Mouse (Mus musculus) layer of hippocampus, adult 6 months (tissue): ENCODE measurements around the gene Lgals12. TPM values are rescaled to one million over a fixed set of nuclear protein-coding genes. Genes with fewer than 3 reads are reported as not detected.

Experiments used
- long read RNA-seq, 2 experiments: library from polyadenylated mRNA; unstranded; transcript quantifications; one replicate each; pipeline ENCODE4 v2.0.0; 2019 to 2020
- polyA plus RNA-seq: library from polyadenylated mRNA; unstranded; fragments of <200 nt; fragmentation: Nextera tagmentation; gene quantifications from 2 replicates; pipeline ENCODE4 v1.2.3, GENCODE M21; 2021

Gene Lgals12
- polyA plus RNA-seq: not detected in 2 replicates
- long read RNA-seq, experiment 1: 0 reads
- long read RNA-seq, experiment 2: 0 reads

DNA sequence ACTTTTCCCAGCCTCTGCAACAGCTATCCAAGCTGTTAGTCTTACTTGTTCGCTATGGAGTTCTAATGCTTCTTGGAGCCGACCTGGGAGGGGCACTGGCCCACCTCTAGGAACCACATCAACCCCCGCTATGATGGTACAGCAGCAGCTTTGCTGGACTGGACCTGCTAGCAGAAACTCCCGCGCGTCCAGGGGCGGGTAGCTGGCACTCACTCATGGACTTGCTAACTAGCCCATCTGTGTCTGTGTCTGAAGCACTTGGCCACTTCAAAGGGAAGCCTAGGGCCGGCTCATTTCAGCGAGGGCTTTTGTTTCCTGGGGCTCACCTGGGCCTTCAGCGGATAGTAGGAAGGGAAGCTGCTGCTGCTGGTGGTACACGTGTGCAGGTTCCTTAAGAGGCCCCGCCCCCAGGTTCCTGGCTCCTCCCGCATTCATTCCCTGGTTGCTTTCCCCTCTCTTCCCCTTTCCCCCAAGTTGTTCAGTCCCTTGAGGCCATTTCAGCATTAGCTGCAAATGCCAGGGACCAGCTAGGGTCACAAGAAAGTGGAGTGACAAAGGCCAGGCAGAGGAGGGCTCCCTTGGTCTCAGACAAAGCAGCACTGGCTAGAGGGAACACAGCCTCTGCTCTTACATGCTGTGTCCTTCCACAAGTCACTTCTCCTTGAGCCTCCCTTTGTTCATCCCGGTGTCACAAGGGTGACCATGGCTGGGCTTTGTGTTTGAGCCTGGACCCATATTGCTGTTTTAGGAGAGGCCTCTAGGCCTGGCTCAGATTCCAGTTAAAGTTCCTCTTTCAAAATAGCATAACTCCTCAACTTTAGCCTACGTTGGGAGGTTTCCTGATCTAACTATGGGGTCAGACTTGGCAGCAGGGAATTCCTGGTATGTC is at the start of gene Lgals12:
Lgals12 (minus strand) TSS at position 393 of the 889 bp plus-strand sequence.

DNA sequence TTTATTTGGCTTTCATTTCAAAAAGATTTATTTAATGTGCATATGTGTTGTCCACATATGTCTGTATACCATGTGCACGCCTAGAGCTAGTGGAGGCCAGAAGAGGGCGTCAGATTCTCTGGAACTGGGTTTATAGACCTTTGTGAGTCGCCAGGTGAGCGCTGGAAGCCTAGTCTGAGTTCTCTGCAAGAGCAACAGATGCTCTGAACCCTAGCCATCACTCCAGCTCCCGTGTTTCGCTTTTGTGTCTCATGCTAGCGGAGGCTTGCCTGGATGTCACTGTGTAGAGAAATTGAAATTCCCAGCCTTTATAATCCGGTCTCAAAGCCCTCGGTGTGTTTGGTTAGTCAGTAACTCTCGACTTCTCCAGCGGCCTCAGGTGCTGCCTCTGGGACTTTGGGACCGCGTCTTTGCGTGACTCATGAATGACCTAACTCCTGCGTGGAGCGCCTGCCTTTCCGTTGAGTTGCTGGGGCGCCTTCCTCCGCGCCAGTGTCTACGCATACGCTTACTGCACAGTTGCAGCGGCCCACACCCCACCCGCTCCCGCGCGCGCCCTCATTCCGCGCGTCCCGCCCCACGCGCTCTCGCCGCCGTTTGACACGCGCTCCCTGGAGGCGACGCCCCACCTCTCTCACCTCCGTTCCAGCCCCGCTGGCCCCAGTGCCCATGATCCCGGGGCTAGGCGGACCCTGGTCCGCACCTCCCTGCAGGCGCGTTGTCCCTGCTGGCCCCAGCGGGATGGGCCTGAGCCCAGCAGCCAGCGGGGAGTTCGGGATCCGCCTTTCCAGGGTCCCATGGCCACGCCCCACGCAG is 5.2 kb upstream of the Lgals12 start, which contains the start of gene Hrasls5:
Hrasls5 (plus strand) TSS at position 600 of the 816 bp plus-strand sequence.

GRCm38 (mm10) chr19:7557328-7557822 is 49.6 kb downstream of the Lgals12 start, which contains the start of gene Pla2g16:
Gene Pla2g16, plus strand, starts transcription at chr19:7557459.

Other genes starting within 250 kb of the Lgals12 start
- 3.1 and 3.8 TPM in 2 replicates for gene Spindoc, start 224.2 kb downstream of the Lgals12 start, polyA plus RNA-seq
- 1.7 and 1.8 TPM in 2 replicates for gene 2700081O15Rik, start 189.6 kb downstream of the Lgals12 start, polyA plus RNA-seq
- gene Rtn3, start 123.9 kb downstream of the Lgals12 start, polyA plus RNA-seq: 575 and 621 TPM in 2 replicates
- gene Atl3, start 113.2 kb downstream of the Lgals12 start, polyA plus RNA-seq: 5.2 and 5.5 TPM in 2 replicates
- 20.5 and 27.7 TPM in 2 replicates for gene Pla2g16, start 49.7 kb downstream of the Lgals12 start, polyA plus RNA-seq
- gene Hrasls5, start 5.3 kb upstream of the Lgals12 start, polyA plus RNA-seq: not detected in 2 replicates
- gene Slc22a19, start 104.1 kb upstream of the Lgals12 start, polyA plus RNA-seq: not detected in 2 replicates
- gene Slc22a26, start 195.5 kb upstream of the Lgals12 start, polyA plus RNA-seq: not detected in 2 replicates